Mouse (Mus musculus): Measurements from ENCODE around the gene Gm5431. TPM values are rescaled to one million over a fixed set of nuclear protein-coding genes. Genes with fewer than 3 reads are reported as not detected.

Gene Gm5431
- 0.44 and 0.68 TPM in 2 replicates for polyA plus RNA-seq (2015; fragmentation: Nextera tagmentation; extraction: Ambion mirVana)

DNA sequence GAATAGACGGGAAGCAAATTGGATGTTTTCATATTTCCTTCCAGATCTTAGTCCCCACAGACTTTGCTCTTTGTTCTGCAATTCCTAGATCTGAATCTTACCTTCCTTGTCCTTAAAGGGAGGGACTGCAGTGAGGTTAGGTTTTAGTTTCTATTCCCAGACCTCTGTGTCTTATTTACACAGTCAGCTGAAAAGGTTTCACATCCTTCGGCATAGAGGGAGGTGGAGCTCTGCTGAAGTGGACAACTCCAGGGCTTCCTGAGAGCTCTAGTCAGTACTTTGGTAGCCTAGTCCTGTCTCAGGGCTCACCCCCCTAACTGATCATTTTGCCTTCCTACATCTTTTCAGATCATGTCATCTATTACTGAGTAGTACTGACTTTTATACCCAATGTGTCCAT is at the start of gene Gm5431:
Gene Gm5431 (minus strand): TSS at position 194 of the 400 bp plus-strand sequence.

DNA sequence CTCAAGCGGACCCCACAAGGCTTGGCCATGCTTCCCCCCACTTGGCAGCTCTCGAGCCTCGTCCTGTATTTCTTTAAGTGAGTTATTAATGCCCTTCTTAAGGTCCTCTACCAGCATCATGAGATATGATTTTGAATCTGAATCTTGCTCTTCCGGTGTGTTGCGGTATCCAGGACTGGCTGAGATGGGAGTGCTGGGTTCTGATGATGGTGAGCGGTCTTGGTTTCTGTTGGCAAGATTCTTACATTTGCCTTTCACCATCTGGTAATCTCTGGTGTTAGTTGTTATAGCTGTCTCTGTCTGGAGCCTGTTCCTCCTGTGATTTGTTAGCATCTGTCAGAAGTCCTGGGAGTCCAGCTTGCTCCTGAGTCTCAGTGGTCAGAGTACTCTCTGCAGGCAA is 44.1 kb upstream of the Gm5431 start, which contains the start of gene Psme2b:
Gene Psme2b (minus strand): TSS at position 101 of the 400 bp plus-strand sequence.

DNA sequence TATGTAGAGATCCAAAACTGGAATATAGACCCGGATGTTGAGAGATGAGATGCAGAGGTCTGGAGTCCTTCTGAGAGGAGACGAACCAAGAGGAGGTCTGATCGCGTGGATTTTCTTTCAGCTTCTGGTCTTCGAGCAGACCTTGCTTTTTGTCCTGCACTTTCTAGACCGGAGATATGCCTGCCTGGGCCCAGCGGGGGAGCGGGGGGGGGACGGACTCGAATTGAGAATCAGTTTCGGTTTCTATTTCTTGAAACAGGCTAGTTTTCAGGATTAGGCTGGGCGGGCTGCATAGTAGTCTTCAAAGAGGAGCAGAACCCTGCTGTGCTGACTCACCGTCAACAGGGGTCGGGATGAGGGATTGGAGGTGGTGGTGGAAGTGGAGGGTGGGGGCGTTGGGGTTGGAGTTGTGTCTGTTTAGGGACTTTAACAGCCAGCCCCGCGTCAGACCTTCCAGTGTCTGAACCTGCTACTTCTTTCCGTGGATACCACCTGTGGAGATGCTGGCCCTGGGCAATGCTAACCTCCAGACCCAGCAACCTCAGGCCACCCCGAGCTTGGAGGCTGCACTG is 30.7 kb downstream of the Gm5431 start, which contains the start of gene Irgm1:
Gene Irgm1 (minus strand): TSS at position 483 of the 572 bp plus-strand sequence.

Other genes with a start within 250 kb of the Gm5431 start
- gene Rack1, start 101.9 kb downstream of the Gm5431 start, polyA plus RNA-seq (2015; fragmentation: Nextera tagmentation; extraction: Ambion mirVana) = 361 and 397 TPM in 2 replicates
- gene Trim41, start 84.9 kb downstream of the Gm5431 start, polyA plus RNA-seq (2015; fragmentation: Nextera tagmentation; extraction: Ambion mirVana) = 2.4 and 2.7 TPM in 2 replicates
- gene Trim7, start 76.1 kb downstream of the Gm5431 start, polyA plus RNA-seq (2015; fragmentation: Nextera tagmentation; extraction: Ambion mirVana) = 7.4 and 9.4 TPM in 2 replicates
- gene Gm12184, start 75.6 kb downstream of the Gm5431 start, polyA plus RNA-seq (2015; fragmentation: Nextera tagmentation; extraction: Ambion mirVana) = 4.0 and 4.4 TPM in 2 replicates
- 10.9 and 11.5 TPM in 2 replicates for gene Irgm1, start 30.5 kb downstream of the Gm5431 start, polyA plus RNA-seq (2015; fragmentation: Nextera tagmentation; extraction: Ambion mirVana)
- gene Psme2b, start 44.0 kb upstream of the Gm5431 start, polyA plus RNA-seq (2015; fragmentation: Nextera tagmentation; extraction: Ambion mirVana) = 2.4 and 3.1 TPM in 2 replicates
- gene Olfr56, start 76.7 kb upstream of the Gm5431 start, polyA plus RNA-seq (2015; fragmentation: Nextera tagmentation; extraction: Ambion mirVana) = 0.05 and 0.10 TPM in 2 replicates
- 0.51 and 0.56 TPM in 2 replicates for gene 9930111J21Rik1, start 77.2 kb upstream of the Gm5431 start, polyA plus RNA-seq (2015; fragmentation: Nextera tagmentation; extraction: Ambion mirVana)
- 0.02 TPM in 1 of 2 replicates, not detected in the other for gene Gm12185, start 90.0 kb upstream of the Gm5431 start, polyA plus RNA-seq (2015; fragmentation: Nextera tagmentation; extraction: Ambion mirVana)
- 0.29 and 0.78 TPM in 2 replicates for gene Tgtp1, start 92.0 kb upstream of the Gm5431 start, polyA plus RNA-seq (2015; fragmentation: Nextera tagmentation; extraction: Ambion mirVana)
- gene 9930111J21Rik2, start 149.0 kb upstream of the Gm5431 start, polyA plus RNA-seq (2015; fragmentation: Nextera tagmentation; extraction: Ambion mirVana) = 0.69 and 0.95 TPM in 2 replicates
- gene Tgtp2, start 162.0 kb upstream of the Gm5431 start, polyA plus RNA-seq (2015; fragmentation: Nextera tagmentation; extraction: Ambion mirVana) = 0.36 and 0.54 TPM in 2 replicates
- 2.7 and 3.1 TPM in 2 replicates for gene Ifi47, start 174.4 kb upstream of the Gm5431 start, polyA plus RNA-seq (2015; fragmentation: Nextera tagmentation; extraction: Ambion mirVana)
- 0.12 and 0.13 TPM in 2 replicates for gene Olfr1396, start 212.7 kb upstream of the Gm5431 start, polyA plus RNA-seq (2015; fragmentation: Nextera tagmentation; extraction: Ambion mirVana)
- gene Olfr1395, start 240.1 kb upstream of the Gm5431 start, polyA plus RNA-seq (2015; fragmentation: Nextera tagmentation; extraction: Ambion mirVana) = not detected in 2 replicates